Mouse (Mus musculus): ENCODE measurements around the gene Ykt6. TPM values are rescaled to one million over a fixed set of nuclear protein-coding genes. Genes with fewer than 3 reads are reported as not detected.
"Not testable (repeated sequence)": the region's sequence is repeated elsewhere in the genome, so short reads cannot be mapped to it uniquely, and the experiment has no call there.

The Ykt6 gene
- polyA plus RNA-seq, 1 experiment from 2014 or later = 19.7 TPM

DNA sequence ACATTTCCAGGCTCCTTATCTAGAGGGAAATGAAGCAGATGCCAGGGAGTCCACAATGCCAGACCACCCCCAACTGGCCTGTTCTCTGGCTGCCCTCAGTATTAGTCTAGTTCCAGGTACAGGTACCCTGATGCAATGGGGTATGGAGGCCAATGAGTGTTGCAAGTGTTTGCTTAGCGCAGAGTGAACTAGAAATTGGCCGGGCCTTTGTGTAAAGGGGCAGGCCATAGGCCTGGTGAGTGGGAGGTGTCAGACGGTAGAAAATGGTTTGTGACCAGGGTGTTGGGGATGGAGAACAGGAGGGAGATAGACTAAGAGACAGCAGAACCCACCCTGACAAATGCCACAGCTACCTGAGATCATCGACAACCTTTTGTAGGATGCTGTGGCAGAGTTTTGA, 35.9 kb upstream of the Ykt6 start:
- no peaks in the 10 kb centered on the region for H3K36me3 ChIP-seq (replicated peaks)
- H3K4me3 ChIP-seq (replicated peaks) = no peak overlapping the region
- H3K27me3 ChIP-seq = 0 out of 2 replicates have a peak, but pooled peaks cover 7% of the 10 kb centered on the region
- peak; percentile 79 for ATAC-seq (ENCODE audit: insufficient read depth)
- peaks cover 9% of the 10 kb centered on the region; the same call in 1 of the 2 replicates for H3K4me1 ChIP-seq (replicated peaks)
- H3K9me3 ChIP-seq (replicated peaks) = no peaks in the 10 kb centered on the region
- H3K4me2 ChIP-seq = no peak overlapping the region
- H3K9ac ChIP-seq = no peak overlapping the region
- 72% methylated on average over 4 of the region's 4 CpGs for WGBS (ENCODE audit: insufficient replicate concordance)
- peak overlapping the region; percentile 45; the same call in 1 of the 2 replicates for H3K27ac ChIP-seq (replicated peaks)

DNA sequence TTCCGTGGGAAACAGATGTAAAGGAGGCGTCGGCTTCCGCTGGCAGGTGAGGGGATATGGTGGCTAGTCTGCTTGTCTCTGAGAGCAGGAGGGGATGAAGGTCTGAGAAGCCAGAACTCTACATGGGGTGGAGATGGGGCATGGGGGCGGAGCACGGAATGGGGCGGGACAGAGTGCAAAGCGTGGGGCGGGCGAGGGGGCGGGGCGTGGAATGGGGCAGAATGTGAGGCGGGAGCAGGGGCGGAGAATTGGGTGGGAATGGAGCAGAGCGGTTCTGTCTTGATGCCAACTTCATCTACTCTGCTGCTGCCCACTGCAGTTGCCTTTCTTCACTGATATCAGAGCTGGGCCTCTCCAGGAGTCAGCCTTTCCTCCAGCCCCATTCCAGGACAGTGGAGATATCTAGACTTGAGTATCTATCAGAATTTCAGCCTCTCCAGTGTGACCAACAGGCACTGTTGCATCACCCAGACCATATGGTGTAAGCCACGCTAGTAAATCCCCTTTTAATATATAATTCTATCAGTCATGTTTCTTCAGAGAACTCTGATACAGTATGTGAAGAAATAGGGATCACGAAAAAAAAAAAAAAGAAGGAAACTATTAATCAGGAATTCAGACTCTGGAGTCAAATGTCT, 35.1 kb upstream of the Ykt6 start:
- no peaks in the 10 kb centered on the region for H3K9me3 ChIP-seq (replicated peaks)

DNA sequence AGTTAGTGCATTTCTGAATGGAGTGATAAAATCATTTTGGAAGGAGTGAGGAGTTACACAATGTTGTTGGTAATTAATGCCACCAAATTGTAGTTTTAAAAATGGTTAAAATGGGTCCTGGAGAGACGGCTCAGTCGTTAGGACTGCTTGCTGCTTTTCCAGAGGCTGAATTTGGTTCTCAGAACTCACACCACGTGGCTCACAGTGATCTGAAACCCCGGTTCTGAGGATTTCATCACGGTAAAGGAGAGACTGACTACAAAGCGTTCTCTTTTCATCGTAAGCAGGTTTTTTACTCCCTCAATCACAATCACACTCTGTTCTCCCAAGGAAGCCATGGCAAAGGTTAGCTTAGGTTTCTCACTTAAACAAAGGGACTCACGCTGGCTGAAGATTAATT, 30.8 kb upstream of the Ykt6 start:
- Histone ChIP-seq H3K4me3 (replicated peaks) (no peak overlapping the region), H3K36me3 (replicated peaks) (no peaks in the 10 kb centered on the region), H3K4me1 (replicated peaks) (peaks cover 9% of the 10 kb centered on the region; the same call in 1 of the 2 replicates), H3K9ac (no peak overlapping the region), H3K27me3 (0 out of 2 replicates have a peak, but pooled peaks cover 7% of the 10 kb centered on the region), H3K4me2 (no peak overlapping the region), H3K9me3 (replicated peaks) (no peaks in the 10 kb centered on the region), H3K27ac (replicated peaks) (no peak overlapping the region)
- ATAC-seq (ENCODE audit: insufficient read depth) = no peak
- WGBS (ENCODE audit: insufficient replicate concordance) = 53% methylated on average over 8 of the region's 8 CpGs

More for the DNA sequence above, 35.1 kb upstream of the Ykt6 start:
- Histone ChIP-seq H3K4me2 (peak overlapping the region; percentile 10; the same call in 1 of the 2 replicates), H3K27ac (replicated peaks) (peak overlapping the region; percentile 45; the same call in 1 of the 2 replicates), H3K9ac (no peak overlapping the region), H3K4me1 (replicated peaks) (peaks cover 9% of the 10 kb centered on the region; the same call in 1 of the 2 replicates), H3K4me3 (replicated peaks) (no peak overlapping the region), H3K36me3 (replicated peaks) (no peaks in the 10 kb centered on the region), H3K27me3 (0 out of 2 replicates have a peak, but pooled peaks cover 7% of the 10 kb centered on the region)
- ATAC-seq (ENCODE audit: insufficient read depth) = peak; percentile 62
- WGBS (ENCODE audit: insufficient replicate concordance) = 34% methylated on average over 17 of the region's 17 CpGs

DNA sequence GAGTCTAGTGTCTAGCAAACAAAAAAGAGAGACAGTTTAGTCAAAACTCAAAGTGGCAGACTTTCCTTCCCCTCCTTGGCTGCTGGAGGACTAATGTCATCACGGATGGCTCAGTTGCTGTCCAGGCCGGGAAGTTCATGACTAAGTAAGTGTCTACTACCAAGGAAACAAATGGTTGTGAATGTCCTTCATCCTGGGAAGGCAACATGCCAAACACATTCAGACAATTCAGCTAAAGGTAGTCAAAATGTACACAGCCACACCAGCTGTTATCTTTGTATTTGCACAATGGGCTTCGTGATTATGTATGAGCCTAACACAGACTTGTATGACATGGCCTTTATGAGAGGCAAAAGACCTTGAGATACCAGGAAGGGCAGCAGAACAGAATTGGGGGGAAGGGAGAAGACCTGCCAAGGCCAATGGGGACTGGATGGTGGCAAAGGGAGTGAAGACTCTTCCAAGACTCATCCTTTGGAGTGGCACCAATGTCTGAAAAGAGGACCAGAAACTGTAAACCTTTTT, 28.7 kb upstream of the Ykt6 start:
- H3K4me1 ChIP-seq (replicated peaks) = no peaks in the 10 kb centered on the region
- no peak for ATAC-seq (ENCODE audit: insufficient read depth)
- no peak overlapping the region for H3K9ac ChIP-seq
- H3K27me3 ChIP-seq = no peaks in the 10 kb centered on the region
- 52% methylated on average over 3 of the region's 3 CpGs for WGBS (ENCODE audit: insufficient replicate concordance)
- H3K4me3 ChIP-seq (replicated peaks) = no peak overlapping the region
- no peak overlapping the region for H3K4me2 ChIP-seq
- no peak overlapping the region for H3K27ac ChIP-seq (replicated peaks)
- no peaks in the 10 kb centered on the region for H3K9me3 ChIP-seq (replicated peaks)
- H3K36me3 ChIP-seq (replicated peaks) = no peaks in the 10 kb centered on the region

GRCm38 (mm10) chr11:5930578-5930977, 24.9 kb upstream of the Ykt6 start:
- H3K9ac ChIP-seq = no peak overlapping the region
- no peak overlapping the region for H3K4me2 ChIP-seq
- H3K27ac ChIP-seq (replicated peaks) = no peak overlapping the region
- no peak overlapping the region for H3K4me3 ChIP-seq (replicated peaks)
- H3K27me3 ChIP-seq = no peaks in the 10 kb centered on the region
- H3K9me3 ChIP-seq (replicated peaks) = no peaks in the 10 kb centered on the region
- no peak for ATAC-seq (ENCODE audit: insufficient read depth)
- no peaks in the 10 kb centered on the region for H3K36me3 ChIP-seq (replicated peaks)
- WGBS (ENCODE audit: insufficient replicate concordance) = 46% methylated on average over 1 of the region's 1 CpGs
- no peaks in the 10 kb centered on the region for H3K4me1 ChIP-seq (replicated peaks)

GRCm38 (mm10) chr11:5931947-5932346, 23.5 kb upstream of the Ykt6 start:
- not testable (repeated sequence) for H3K4me2 ChIP-seq; H3K27ac ChIP-seq (replicated peaks); H3K9ac ChIP-seq; H3K4me1 ChIP-seq (replicated peaks); ATAC-seq (ENCODE audit: insufficient read depth); H3K36me3 ChIP-seq (replicated peaks); H3K4me3 ChIP-seq (replicated peaks); H3K27me3 ChIP-seq; H3K9me3 ChIP-seq (replicated peaks)
- WGBS (ENCODE audit: insufficient replicate concordance) = 70% methylated on average over 6 of the region's 6 CpGs

DNA sequence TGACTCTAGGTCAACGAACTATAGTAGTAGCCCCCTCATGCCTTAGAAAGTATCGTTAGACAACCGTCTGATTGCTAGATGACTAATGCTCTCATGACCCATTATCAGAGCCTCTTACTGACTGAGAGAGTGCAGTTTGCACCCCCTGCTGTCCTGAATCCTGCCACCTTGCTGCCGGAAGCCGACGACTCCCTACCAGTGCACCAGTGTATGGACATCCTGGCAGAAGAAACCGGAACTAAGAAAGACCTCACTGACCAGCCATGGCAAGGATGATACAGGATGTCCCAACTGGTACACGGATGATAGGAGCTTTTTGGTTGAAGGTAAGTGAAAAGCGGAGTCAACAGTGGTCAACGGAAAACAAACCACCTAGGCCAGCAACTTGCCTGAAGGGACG, 21.0 kb upstream of the Ykt6 start:
- 84% methylated on average over 11 of the region's 11 CpGs for WGBS (ENCODE audit: insufficient replicate concordance)

DNA sequence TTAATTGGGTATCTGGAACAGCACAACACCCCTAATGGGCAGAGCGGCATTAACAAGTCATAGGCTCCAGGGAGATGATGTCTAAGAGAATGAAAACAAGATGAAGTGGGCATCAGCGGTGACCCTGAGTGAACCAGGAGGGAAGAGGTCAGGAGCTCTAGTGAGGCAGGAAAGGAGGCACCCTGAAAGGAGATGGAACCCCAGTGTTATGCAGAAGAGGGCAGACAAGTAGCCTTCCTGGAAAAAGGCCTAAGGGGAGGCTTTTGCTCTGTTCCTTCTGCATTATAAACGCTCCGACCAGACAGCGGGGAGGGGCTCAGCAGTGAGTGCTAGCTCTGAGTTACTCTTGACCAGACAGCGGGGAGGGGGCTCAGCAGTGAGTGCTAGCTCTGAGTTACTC, 12.5 kb upstream of the Ykt6 start:
- no peak overlapping the region for H3K4me3 ChIP-seq (replicated peaks)
- H3K27me3 ChIP-seq = 0 out of 2 replicates have a peak, but pooled peaks cover 4% of the 10 kb centered on the region
- no peak overlapping the region for H3K4me2 ChIP-seq
- H3K36me3 ChIP-seq (replicated peaks) = no peaks in the 10 kb centered on the region
- H3K27ac ChIP-seq (replicated peaks) = no peak overlapping the region
- H3K4me1 ChIP-seq (replicated peaks) = no peaks in the 10 kb centered on the region
- ATAC-seq (ENCODE audit: insufficient read depth) = no peak
- 75% methylated on average over 6 of the region's 6 CpGs for WGBS (ENCODE audit: insufficient replicate concordance)
- H3K9me3 ChIP-seq (replicated peaks) = no peaks in the 10 kb centered on the region
- H3K9ac ChIP-seq = no peak overlapping the region

More for the DNA sequence above, 21.0 kb upstream of the Ykt6 start:
- not testable (repeated sequence) for H3K4me2 ChIP-seq; H3K4me3 ChIP-seq (replicated peaks); H3K9ac ChIP-seq; H3K36me3 ChIP-seq (replicated peaks); H3K4me1 ChIP-seq (replicated peaks); H3K27me3 ChIP-seq; H3K9me3 ChIP-seq (replicated peaks); ATAC-seq (ENCODE audit: insufficient read depth); H3K27ac ChIP-seq (replicated peaks)

GRCm38 (mm10) chr11:5945096-5945495, 10.4 kb upstream of the Ykt6 start:
- no peak overlapping the region for H3K27ac ChIP-seq (replicated peaks)
- peaks cover 3% of the 10 kb centered on the region for H3K4me1 ChIP-seq (replicated peaks)
- 49% methylated on average over 2 of the region's 2 CpGs for WGBS (ENCODE audit: insufficient replicate concordance)
- H3K4me3 ChIP-seq (replicated peaks) = no peak overlapping the region
- H3K4me2 ChIP-seq = no peak overlapping the region
- H3K9ac ChIP-seq = no peak overlapping the region
- no peaks in the 10 kb centered on the region for H3K36me3 ChIP-seq (replicated peaks)
- H3K27me3 ChIP-seq = 0 out of 2 replicates have a peak, but pooled peaks cover 4% of the 10 kb centered on the region
- no peaks in the 10 kb centered on the region for H3K9me3 ChIP-seq (replicated peaks)
- no peak for ATAC-seq (ENCODE audit: insufficient read depth)

- Histone ChIP-seq H3K9me3 (replicated peaks) (no peaks in the 10 kb centered on the region), H3K36me3 (replicated peaks) (no peaks in the 10 kb centered on the region), H3K4me3 (replicated peaks) (no peak overlapping the region), H3K4me1 (replicated peaks) (peaks cover 5% of the 10 kb centered on the region), H3K27ac (replicated peaks) (no peak overlapping the region), H3K27me3 (no peaks in the 10 kb centered on the region), H3K9ac (no peak overlapping the region), H3K4me2 (no peak overlapping the region)
- 37% methylated on average over 4 of the region's 4 CpGs for WGBS (ENCODE audit: insufficient replicate concordance)
- ATAC-seq (ENCODE audit: insufficient read depth) = no peak
These were observed 7.7 kb upstream of the Ykt6 start for GRCm38 (mm10) chr11:5947796-5948195.

GRCm38 (mm10) chr11:5948546-5949250, 6.8 kb upstream of the Ykt6 start:
- H3K27ac ChIP-seq (replicated peaks) = no peak overlapping the region
- H3K36me3 ChIP-seq (replicated peaks) = no peaks in the 10 kb centered on the region
- no peak overlapping the region for H3K4me3 ChIP-seq (replicated peaks)
- H3K9me3 ChIP-seq (replicated peaks) = no peaks in the 10 kb centered on the region
- H3K4me2 ChIP-seq = no peak overlapping the region
- no peak overlapping the region for H3K9ac ChIP-seq
- no peaks in the 10 kb centered on the region for H3K27me3 ChIP-seq
- peaks cover 5% of the 10 kb centered on the region for H3K4me1 ChIP-seq (replicated peaks)
- WGBS (ENCODE audit: insufficient replicate concordance) = 39% methylated on average over 10 of the region's 10 CpGs
- no peak for ATAC-seq (ENCODE audit: insufficient read depth)
